Mouse (Mus musculus) G1E (cell line): ENCODE measurements around the gene Slc51a.

Experiments
- CTCF ChIP-seq: IDR thresholded peaks from 2 replicates; pipeline ENCODE4 v1.5.1; 2012; ENCODE audit warnings: low read depth, low read length, inconsistent platforms, mixed read lengths
- GATA1 ChIP-seq: IDR thresholded peaks from 2 replicates; pipeline ENCODE4 v1.6.1; 2012; ENCODE audit warnings: borderline replicate concordance, low read length, inconsistent platforms, mixed read lengths
- POLR2AphosphoS5 ChIP-seq: IDR thresholded peaks from 2 replicates; pipeline ENCODE4 v1.6.1; 2012; ENCODE audit warnings: low read depth, low read length, inconsistent platforms; ENCODE audit not compliant: insufficient replicate concordance
- TAL1 ChIP-seq: conservative IDR thresholded peaks from 2 replicates; pipeline ENCODE4 v1.6.1; 2012; ENCODE audit warnings: low read depth, low read length, inconsistent platforms, mixed read lengths

DNA sequence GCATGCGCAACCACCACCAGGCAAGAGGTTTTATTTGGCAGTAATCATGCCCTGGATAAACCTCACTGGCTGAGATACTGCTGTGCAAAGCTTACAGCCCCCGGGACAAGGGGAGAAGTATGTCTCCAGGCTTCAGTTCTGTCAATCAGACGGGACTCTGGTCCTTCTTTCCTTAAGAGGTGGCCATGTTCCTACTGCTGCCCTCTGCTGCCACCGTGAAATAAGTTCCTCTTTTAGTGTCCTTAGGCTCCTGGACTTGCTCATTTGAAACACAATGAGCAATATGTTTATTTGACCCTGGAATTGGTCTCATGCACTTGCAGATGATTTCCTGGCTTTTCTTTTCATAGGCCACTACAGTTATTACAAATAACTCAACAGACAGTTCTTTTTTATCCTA lies 27.2 kb downstream of the Slc51a start:
- TF ChIP-seq CTCF (no peak), TAL1 (no peak), GATA1 (no peak), POLR2AphosphoS5 (no peak)
